Mouse (Mus musculus) hindbrain, postnatal 0 days (tissue): Measurements from ENCODE around the gene Sult5a1. TPM values are rescaled to one million over a fixed set of nuclear protein-coding genes. Genes with fewer than 3 reads are reported as not detected.

ENCODE experiments used
- ATAC-seq: fragments of 200-750 bp; cut with Nextera tagmentation; 2 replicates; pipeline ENCODE4 v1.8.0; 2017; ENCODE audit warnings: mild to moderate bottlenecking, moderate TSS enrichment, moderate library complexity
- DNase-seq: peaks from one replicate; pipeline ENCODE4 v3.0.0-alpha.2; 2015; ENCODE audit warnings: low spot score
- H3K27ac ChIP-seq: fragments of 300-500 bp; sonication (generic); 2 replicates; pipeline ENCODE4 v1.5.1; 2014; ENCODE audit warnings: mild to moderate bottlenecking
- H3K27me3 ChIP-seq: fragments of 300-500 bp; sonication (generic); 2 replicates; pipeline ENCODE4 v1.6.1; 2014; ENCODE audit warnings: low read length, mixed read lengths; ENCODE audit not compliant: insufficient read depth
- H3K36me3 ChIP-seq: fragments of 300-500 bp; sonication (generic); 2 replicates; pipeline ENCODE4 v1.6.1; 2014; ENCODE audit warnings: low read length, mixed read lengths; ENCODE audit not compliant: insufficient read depth
- H3K4me1 ChIP-seq: fragments of 300-500 bp; sonication (generic); 2 replicates; pipeline ENCODE4 v1.6.1; 2014; ENCODE audit warnings: antibody characterized with exemption, low read length, mixed read lengths; ENCODE audit not compliant: insufficient read depth
- H3K4me2 ChIP-seq: fragments of 300-500 bp; sonication (generic); 2 replicates; pipeline ENCODE4 v1.6.1; 2014; ENCODE audit warnings: low read depth, mild to moderate bottlenecking, low read length, moderate library complexity, mixed read lengths
- H3K4me3 ChIP-seq: fragments of 300-500 bp; sonication (generic); 2 replicates; pipeline ENCODE4 v1.5.1; 2014; ENCODE audit warnings: low read length
- H3K9ac ChIP-seq: fragments of 300-500 bp; sonication (generic); replicated peaks from 2 replicates; pipeline ENCODE4 v1.6.1; 2014; ENCODE audit warnings: mild to moderate bottlenecking, low read length, moderate library complexity, mixed read lengths
- H3K9me3 ChIP-seq: fragments of 300-500 bp; sonication (generic); 2 replicates; pipeline ENCODE4 v1.6.1; 2016; ENCODE audit warnings: low read length, mixed read lengths
- CTCF ChIP-seq: IDR thresholded peaks from 2 replicates; pipeline ENCODE4 v1.5.1; 2016; ENCODE audit warnings: antibody characterized with exemption, control low read depth, low read depth
- WGBS: fragments of 180-500 bp; shearing (Covaris S2); extraction: QIAGEN DNeasy Blood & Tissue Kit; methylation state at CpG from one replicate; pipeline ENCODE4 v1.1.7; 2014; 5-methylcytosine and 5-hydroxymethylcytosine counted together
- polyA plus RNA-seq: library from polyadenylated mRNA; unstranded; fragments of >200 nt; fragmentation: Nextera tagmentation; extraction: Ambion mirVana; gene quantifications from 2 replicates; pipeline ENCODE4 v1.2.1, GENCODE M21; 2015
- total RNA-seq: library from RNA; depleted of rRNA; stranded (reverse); fragments of >200 nt; gene quantifications from 2 replicates; pipeline ENCODE4 v1.2.3, GENCODE M21; 2014

The Sult5a1 gene
- total and polyA plus RNA-seq, 2 experiments from 2014 or later: 2.9 to 3.7 TPM

DNA sequence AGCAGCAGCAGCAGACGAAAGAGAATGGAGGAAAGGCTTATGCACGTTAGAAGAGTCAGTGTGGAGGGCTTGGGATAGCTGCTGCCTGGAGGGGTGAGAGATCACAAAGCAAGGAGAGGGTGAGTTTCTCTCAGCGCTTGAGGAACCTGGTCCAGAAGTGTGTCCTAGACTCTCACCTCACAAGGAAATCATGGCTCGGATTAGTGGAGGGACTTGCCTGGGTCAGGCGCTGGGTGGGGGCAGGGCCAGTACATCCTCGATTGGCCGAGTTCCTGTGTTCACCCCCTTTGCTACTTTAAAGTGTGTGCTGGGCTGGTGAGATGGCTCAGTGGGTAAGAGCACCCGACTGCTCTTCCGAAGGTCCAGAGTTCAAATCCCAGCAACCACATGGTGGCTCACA, 22.3 kb downstream of the Sult5a1 start:
- H3K27ac ChIP-seq: peak overlapping the region; percentile 68
- no peaks in the 10 kb centered on the region for H3K27me3 ChIP-seq
- WGBS: 42% methylated on average over 9 of the region's 9 CpGs
- no peaks in the 10 kb centered on the region for H3K9me3 ChIP-seq
- H3K9ac ChIP-seq: 0 out of 2 replicates have a peak overlapping the region, but pooled peaks have one; percentile 2
- peak overlapping the region; percentile 8; the same call in 1 of the 2 replicates for H3K4me2 ChIP-seq
- no peak for DNase-seq
- no peaks in the 10 kb centered on the region for H3K36me3 ChIP-seq
- peaks cover 23% of the 10 kb centered on the region; the same call in 1 of the 2 replicates for H3K4me1 ChIP-seq
- ATAC-seq: 0 out of 2 replicates have a peak, but pooled peaks have one; percentile 10
- no peak overlapping the region for H3K4me3 ChIP-seq
- TF ChIP-seq CTCF: no peak

DNA sequence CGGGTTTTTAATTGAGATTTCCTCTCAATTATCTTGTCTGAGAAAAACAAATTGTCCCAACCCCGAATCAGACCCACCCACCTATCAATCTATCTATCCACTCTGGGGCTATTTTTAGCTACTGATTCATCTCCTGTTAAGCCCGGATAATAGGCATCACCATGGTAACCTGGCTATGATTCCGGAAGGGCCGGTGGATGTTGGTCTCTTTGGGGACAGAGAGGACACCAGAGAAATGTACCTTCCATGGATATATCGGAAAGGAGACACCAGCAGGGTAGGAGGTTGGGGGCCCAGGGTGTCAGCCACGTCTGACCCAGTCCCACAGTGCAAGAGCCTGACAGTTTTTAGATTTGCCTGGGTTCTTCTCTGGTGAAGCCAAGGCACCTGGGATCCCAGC, 22.7 kb downstream of the Sult5a1 start:
- Histone ChIP-seq H3K4me3 (no peak overlapping the region), H3K4me1 (peaks cover 23% of the 10 kb centered on the region; the same call in 1 of the 2 replicates), H3K4me2 (peak overlapping the region; percentile 8; the same call in 1 of the 2 replicates), H3K27ac (peak overlapping the region; percentile 68), H3K9me3 (no peaks in the 10 kb centered on the region), H3K36me3 (no peaks in the 10 kb centered on the region), H3K9ac (0 out of 2 replicates have a peak overlapping the region, but pooled peaks have one; percentile 2), H3K27me3 (no peaks in the 10 kb centered on the region)
- WGBS: 6% methylated on average over 7 of the region's 7 CpGs
- peak; percentile 70 for ATAC-seq
- peak; percentile 80 for DNase-seq
- TF ChIP-seq CTCF: no peak

DNA sequence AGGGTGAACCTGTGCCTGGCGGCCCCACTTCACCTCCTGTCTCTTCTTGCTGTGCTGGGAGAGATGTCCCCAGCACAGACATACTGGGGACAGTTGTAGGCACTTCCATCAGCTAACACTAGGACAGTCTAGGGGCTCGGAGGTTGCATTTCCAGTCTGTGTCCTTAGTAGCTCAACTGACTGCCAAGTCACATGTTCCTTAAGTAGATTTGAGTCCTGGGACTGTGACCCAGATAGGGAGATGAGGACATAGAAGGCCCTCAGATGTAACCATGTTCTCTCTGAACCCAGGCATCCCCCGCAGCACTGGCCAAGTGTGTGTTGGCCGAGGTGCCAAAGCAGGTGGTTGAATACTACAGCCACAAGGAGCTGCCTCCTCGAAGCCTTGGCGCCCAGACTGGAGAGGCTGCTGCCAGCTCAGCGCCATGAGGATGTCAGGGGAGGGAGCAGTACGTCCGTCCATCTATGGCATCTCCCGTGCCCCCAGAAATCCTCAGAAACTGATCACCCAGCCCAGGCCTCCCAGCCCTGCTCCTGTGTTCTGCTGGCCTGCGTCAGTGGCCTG, 23.9 kb downstream of the Sult5a1 start:
- no peak overlapping the region for H3K9ac ChIP-seq
- no peaks in the 10 kb centered on the region for H3K27me3 ChIP-seq
- H3K4me2 ChIP-seq: no peak overlapping the region
- no peak overlapping the region for H3K4me3 ChIP-seq
- H3K9me3 ChIP-seq: no peaks in the 10 kb centered on the region
- H3K36me3 ChIP-seq: no peaks in the 10 kb centered on the region
- DNase-seq: no peak
- peaks cover 23% of the 10 kb centered on the region; the same call in 1 of the 2 replicates for H3K4me1 ChIP-seq
- ATAC-seq: no peak
- H3K27ac ChIP-seq: peak overlapping the region; percentile 68; the same call in 1 of the 2 replicates
- TF ChIP-seq CTCF: no peak
- WGBS: 74% methylated on average over 11 of the region's 11 CpGs

DNA sequence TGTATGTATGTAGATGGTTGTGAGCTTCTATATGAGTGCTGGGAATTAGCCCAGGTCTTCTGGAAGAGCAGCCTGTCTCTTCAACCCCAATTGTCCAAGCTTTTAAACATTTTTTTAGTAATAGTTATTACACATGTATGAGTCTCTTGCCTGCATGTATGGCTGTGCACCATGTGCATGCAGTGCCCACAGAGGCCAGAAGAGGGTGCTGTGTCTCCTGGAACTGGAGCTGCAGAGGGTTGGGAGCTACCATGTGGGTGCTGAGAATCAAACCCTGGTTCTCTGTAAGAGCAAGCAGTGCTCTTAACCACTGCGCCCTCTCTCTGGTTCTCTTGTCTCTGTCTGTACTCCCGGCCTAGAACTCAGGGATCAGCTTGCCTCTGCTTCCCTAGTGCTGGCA, 25.2 kb downstream of the Sult5a1 start:
- WGBS: 97% methylated on average over 2 of the region's 2 CpGs

DNA sequence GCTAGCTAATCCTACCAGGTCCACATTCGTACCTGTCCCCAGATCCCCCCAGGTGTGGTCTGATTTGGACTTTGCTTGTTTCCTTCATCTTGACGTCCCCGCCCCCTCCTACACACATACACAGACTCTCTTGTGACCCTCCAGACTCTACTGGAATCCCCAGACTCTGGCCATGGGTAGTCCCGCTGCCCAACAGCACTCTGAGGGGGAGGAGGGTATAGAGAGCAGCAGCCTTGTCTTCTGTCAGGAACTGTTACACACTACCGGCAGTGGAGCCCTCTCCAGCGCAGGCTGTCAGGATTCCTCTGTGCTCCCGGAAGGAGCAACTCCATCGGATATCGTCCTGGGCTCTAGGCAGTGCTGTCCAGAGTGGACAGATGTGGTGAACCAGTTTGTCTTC, 27.1 kb downstream of the Sult5a1 start:
- no peaks in the 10 kb centered on the region for H3K9me3 ChIP-seq
- no peak for DNase-seq
- H3K9ac ChIP-seq: no peak overlapping the region
- no peak overlapping the region for H3K4me3 ChIP-seq
- TF ChIP-seq CTCF: no peak
- ATAC-seq: no peak
- peaks cover 16% of the 10 kb centered on the region; the same call in 1 of the 2 replicates for H3K4me1 ChIP-seq
- H3K27me3 ChIP-seq: no peaks in the 10 kb centered on the region; the same call in 1 of the 2 replicates
- no peak overlapping the region for H3K27ac ChIP-seq
- no peak overlapping the region for H3K4me2 ChIP-seq
- WGBS: 74% methylated on average over 9 of the region's 9 CpGs
- no peaks in the 10 kb centered on the region for H3K36me3 ChIP-seq

More for the DNA sequence above, 25.2 kb downstream of the Sult5a1 start:
- Histone ChIP-seq H3K36me3 (no peaks in the 10 kb centered on the region), H3K4me1 (peaks cover 21% of the 10 kb centered on the region; the same call in 1 of the 2 replicates), H3K4me3 (no peak overlapping the region), H3K4me2 (no peak overlapping the region), H3K27ac (no peak overlapping the region), H3K27me3 (no peaks in the 10 kb centered on the region), H3K9ac (no peak overlapping the region), H3K9me3 (no peaks in the 10 kb centered on the region)
- ATAC-seq: no peak
- DNase-seq: no peak
- TF ChIP-seq CTCF: peak; percentile 24

- WGBS: 9% methylated on average over 19 of the region's 19 CpGs
- H3K9ac ChIP-seq: no peak overlapping the region
- ATAC-seq (no peak), DNase-seq (no peak)
- no peaks in the 10 kb centered on the region; the same call in 1 of the 2 replicates for H3K27me3 ChIP-seq
- no peaks in the 10 kb centered on the region for H3K36me3 ChIP-seq
- no peaks in the 10 kb centered on the region for H3K9me3 ChIP-seq
- H3K4me2 ChIP-seq: no peak overlapping the region
- TF ChIP-seq CTCF: no peak
- H3K27ac ChIP-seq: no peak overlapping the region
- H3K4me3 ChIP-seq: no peak overlapping the region
- no peaks in the 10 kb centered on the region for H3K4me1 ChIP-seq
Measured at GRCm38 (mm10) chr8:123126193-123126816, 31.8 kb downstream of the Sult5a1 start.

DNA sequence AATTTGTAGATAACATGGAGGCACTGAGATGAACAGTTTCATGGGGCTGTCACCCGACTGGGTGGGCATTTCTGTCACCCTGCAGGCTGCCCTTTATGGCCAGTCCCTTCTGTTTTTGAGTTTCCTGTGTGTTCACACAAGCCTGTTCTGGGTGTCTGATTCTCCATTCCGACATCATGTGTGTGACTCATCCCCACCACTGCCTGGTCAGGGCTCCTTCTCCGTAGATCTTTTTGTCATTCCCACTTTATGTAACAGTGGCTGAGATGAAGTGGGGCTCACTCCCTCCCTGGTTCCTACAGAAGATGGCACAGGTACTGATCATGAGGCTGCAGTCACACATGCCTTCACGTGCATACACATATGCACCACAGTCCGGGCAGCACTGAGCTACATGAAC, 35.4 kb downstream of the Sult5a1 start:
- peaks cover 3% of the 10 kb centered on the region; the same call in 1 of the 2 replicates for H3K4me1 ChIP-seq
- DNase-seq (no peak), ATAC-seq (no peak)
- H3K36me3 ChIP-seq: no peaks in the 10 kb centered on the region
- H3K27me3 ChIP-seq: peaks cover 21% of the 10 kb centered on the region
- no peak overlapping the region for H3K27ac ChIP-seq
- H3K9me3 ChIP-seq: no peaks in the 10 kb centered on the region
- no peak overlapping the region for H3K4me3 ChIP-seq
- TF ChIP-seq CTCF: no peak
- H3K9ac ChIP-seq: no peak overlapping the region
- 80% methylated on average over 5 of the region's 5 CpGs for WGBS
- H3K4me2 ChIP-seq: no peak overlapping the region
